Mouse (Mus musculus): ENCODE measurements around the gene Vav1.

- TF ChIP-seq CTCF (IDR thresholded peaks at IDR 0.05; ENCODE audit: borderline replicate concordance, insufficient read depth, low read length) (no peak), POLR2A (IDR thresholded peaks at IDR 0.05; ENCODE audit: low read depth, low read length) (no peak)
These were observed 50.0 kb downstream of the Vav1 start for GRCm38 (mm10) chr17:57328944-57329343.

Measured in embryonic fibroblast, embryonic 13.5 days (primary cell).